Mouse (Mus musculus) heart, embryonic 16.5 days (tissue): ENCODE results near the gene Hapln4. TPM values are rescaled to one million over a fixed set of nuclear protein-coding genes. Genes with fewer than 3 reads are reported as not detected.

Experiments used
- ATAC-seq: fragments of 200-750 bp; cut with Nextera tagmentation; replicated peaks from 2 replicates; pipeline ENCODE4 v1.8.0; 2017; ENCODE audit warnings: moderate number of reproducible peaks; ENCODE audit not compliant: insufficient read depth, low FRiP score; ENCODE audit errors: extremely low read depth
- H3K27ac ChIP-seq: fragments of 300-500 bp; sonication (generic); 2 replicates; pipeline ENCODE4 v1.5.1; 2014; ENCODE audit warnings: mild to moderate bottlenecking, low read length, control low read depth, moderate library complexity
- H3K27me3 ChIP-seq: fragments of 300-500 bp; sonication (generic); 2 replicates; pipeline ENCODE4 v1.6.1; 2014; ENCODE audit warnings: low read length, mixed read lengths; ENCODE audit not compliant: control insufficient read depth, insufficient read depth
- H3K36me3 ChIP-seq: fragments of 300-500 bp; sonication (generic); 2 replicates; pipeline ENCODE4 v1.6.1; 2014; ENCODE audit not compliant: control insufficient read depth, insufficient read depth
- H3K4me1 ChIP-seq: fragments of 300-500 bp; sonication (generic); 2 replicates; pipeline ENCODE4 v1.6.1; 2014; ENCODE audit warnings: low read length, mixed read lengths; ENCODE audit not compliant: control insufficient read depth, insufficient read depth
- H3K4me2 ChIP-seq: fragments of 300-500 bp; sonication (generic); 2 replicates; pipeline ENCODE4 v1.6.1; 2014; ENCODE audit warnings: low read depth, mild to moderate bottlenecking, control low read depth, low read length
- H3K4me3 ChIP-seq: fragments of 300-500 bp; sonication (generic); 2 replicates; pipeline ENCODE4 v1.5.1; 2014; ENCODE audit warnings: mild to moderate bottlenecking, control low read depth, low read length
- H3K9ac ChIP-seq: fragments of 300-500 bp; sonication (generic); 2 replicates; pipeline ENCODE4 v1.6.1; 2014; ENCODE audit warnings: low read length, control low read depth
- H3K9me3 ChIP-seq: fragments of 300-500 bp; sonication (generic); replicated peaks from 2 replicates; pipeline ENCODE4 v1.6.1; 2016; ENCODE audit warnings: low read length; ENCODE audit not compliant: control insufficient read depth
- whole genome bisulfite sequencing: fragments of 180-500 bp; shearing (Covaris S2); extraction: QIAGEN DNeasy Blood & Tissue Kit; methylation state at CpG from one replicate; pipeline ENCODE4 v1.1.7; 2014; 5-methylcytosine and 5-hydroxymethylcytosine counted together
- polyA plus RNA-seq: library from polyadenylated mRNA; unstranded; fragments of >200 nt; fragmentation: Nextera tagmentation; extraction: Ambion mirVana; gene quantifications from 2 replicates; pipeline ENCODE4 v1.2.1, GENCODE M21; 2015

Hapln4 gene
- polyA plus RNA-seq, 1 experiment from 2014 or later, result not detected

DNA sequence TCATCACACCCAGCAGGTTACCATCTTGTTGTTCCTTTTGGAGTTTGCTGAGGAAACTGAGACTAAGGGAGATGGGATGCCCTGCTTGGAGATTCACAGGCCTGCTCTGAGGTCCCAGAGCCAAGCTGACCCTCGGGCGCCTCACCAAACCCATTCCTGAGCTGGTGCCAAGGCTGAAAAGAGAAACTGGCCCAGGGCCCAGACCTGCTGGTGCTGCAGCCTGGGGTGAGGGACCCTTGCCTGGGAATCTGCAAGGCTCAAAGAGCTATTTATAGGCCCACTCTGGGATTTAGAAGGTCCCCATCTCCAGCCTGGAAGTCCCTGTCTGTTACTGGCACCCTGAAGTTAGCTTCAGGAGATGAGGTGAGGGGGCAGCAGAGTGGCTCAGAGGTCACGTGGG is 45.2 kb downstream of the Hapln4 start:
- peak overlapping the region; percentile 15; the same call in 1 of the 2 replicates for H3K4me2 ChIP-seq
- peaks cover 4% of the 10 kb centered on the region for H3K27me3 ChIP-seq
- H3K4me3 ChIP-seq, result no peak overlapping the region
- no peak overlapping the region for H3K9ac ChIP-seq
- no peaks in the 10 kb centered on the region for H3K9me3 ChIP-seq
- WGBS, result 21% methylated on average over 3 of the region's 3 CpGs
- peak; percentile 79 for ATAC-seq
- peak overlapping the region; percentile 90 for H3K27ac ChIP-seq
- H3K4me1 ChIP-seq, result peaks cover 24% of the 10 kb centered on the region
- peaks cover 6% of the 10 kb centered on the region; the same call in 1 of the 2 replicates for H3K36me3 ChIP-seq

DNA sequence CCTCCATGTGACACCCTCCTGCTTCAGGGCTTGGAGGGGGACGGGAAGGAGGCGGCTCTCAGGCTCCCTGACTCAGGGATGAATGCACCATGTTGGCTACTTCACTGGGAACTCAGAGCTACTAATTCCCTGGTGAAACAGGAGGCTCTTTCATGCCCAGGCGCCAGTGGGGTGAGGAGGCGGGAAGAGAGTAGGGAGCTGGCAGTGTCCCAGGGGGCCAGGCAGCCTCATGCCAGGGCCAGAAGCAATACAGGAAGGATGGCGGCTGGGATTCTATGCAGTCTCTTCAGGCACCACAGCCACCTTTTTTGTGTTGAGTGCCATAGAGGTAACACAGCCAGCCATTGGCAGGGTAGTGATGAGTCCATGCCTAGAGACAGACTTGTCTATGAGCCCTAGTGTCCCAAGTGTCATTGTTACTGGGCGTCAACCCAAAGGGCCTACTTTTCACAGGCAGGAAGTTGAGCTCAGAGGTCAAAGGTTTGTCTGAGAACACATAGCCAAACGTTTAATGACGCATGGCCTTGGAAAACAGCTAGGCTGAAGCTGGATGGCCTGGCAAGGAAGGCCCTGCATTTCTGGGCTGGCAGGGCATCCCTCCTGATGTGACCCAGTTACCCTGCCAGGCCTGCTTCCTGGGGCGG is 46.2 kb downstream of the Hapln4 start:
- Histone ChIP-seq H3K9ac (no peak overlapping the region; the same call in 1 of the 2 replicates), H3K27me3 (no peaks in the 10 kb centered on the region; the same call in none of the 2 replicates), H3K4me3 (no peak overlapping the region), H3K4me2 (no peak overlapping the region; the same call in 1 of the 2 replicates), H3K36me3 (peaks cover 14% of the 10 kb centered on the region), H3K9me3 (no peaks in the 10 kb centered on the region), H3K27ac (peak overlapping the region; percentile 90), H3K4me1 (peaks cover 24% of the 10 kb centered on the region)
- 0 out of 2 replicates have a peak, but pooled peaks have one; percentile 16 for ATAC-seq
- 48% methylated on average over 9 of the region's 9 CpGs for WGBS

DNA sequence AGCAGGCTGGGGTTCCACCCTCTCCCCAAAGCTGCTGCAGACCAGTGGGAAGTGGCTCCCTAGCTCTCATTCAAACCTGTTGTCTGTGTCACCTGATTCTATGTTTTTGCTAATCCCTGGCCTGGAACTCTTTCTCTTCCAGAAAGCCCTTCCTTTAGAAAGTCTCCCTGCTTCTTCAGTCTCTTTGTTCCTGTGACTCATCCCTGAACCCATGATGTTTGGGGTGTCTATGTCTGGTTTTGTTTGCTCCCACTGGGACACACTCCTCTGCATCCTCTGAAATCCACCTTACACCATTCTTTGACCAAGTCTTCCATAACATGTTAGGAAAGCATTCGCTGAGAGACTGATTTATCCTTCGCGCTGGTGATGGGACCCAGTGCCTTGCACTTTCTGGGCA is 46.8 kb downstream of the Hapln4 start:
- Histone ChIP-seq H3K9ac (no peak overlapping the region), H3K9me3 (no peaks in the 10 kb centered on the region), H3K4me1 (peaks cover 30% of the 10 kb centered on the region), H3K4me2 (no peak overlapping the region), H3K4me3 (no peak overlapping the region), H3K27ac (peak overlapping the region; percentile 90), H3K27me3 (no peaks in the 10 kb centered on the region; the same call in 1 of the 2 replicates), H3K36me3 (peaks cover 21% of the 10 kb centered on the region)
- 81% methylated on average over 3 of the region's 3 CpGs for WGBS
- ATAC-seq, result no peak

DNA sequence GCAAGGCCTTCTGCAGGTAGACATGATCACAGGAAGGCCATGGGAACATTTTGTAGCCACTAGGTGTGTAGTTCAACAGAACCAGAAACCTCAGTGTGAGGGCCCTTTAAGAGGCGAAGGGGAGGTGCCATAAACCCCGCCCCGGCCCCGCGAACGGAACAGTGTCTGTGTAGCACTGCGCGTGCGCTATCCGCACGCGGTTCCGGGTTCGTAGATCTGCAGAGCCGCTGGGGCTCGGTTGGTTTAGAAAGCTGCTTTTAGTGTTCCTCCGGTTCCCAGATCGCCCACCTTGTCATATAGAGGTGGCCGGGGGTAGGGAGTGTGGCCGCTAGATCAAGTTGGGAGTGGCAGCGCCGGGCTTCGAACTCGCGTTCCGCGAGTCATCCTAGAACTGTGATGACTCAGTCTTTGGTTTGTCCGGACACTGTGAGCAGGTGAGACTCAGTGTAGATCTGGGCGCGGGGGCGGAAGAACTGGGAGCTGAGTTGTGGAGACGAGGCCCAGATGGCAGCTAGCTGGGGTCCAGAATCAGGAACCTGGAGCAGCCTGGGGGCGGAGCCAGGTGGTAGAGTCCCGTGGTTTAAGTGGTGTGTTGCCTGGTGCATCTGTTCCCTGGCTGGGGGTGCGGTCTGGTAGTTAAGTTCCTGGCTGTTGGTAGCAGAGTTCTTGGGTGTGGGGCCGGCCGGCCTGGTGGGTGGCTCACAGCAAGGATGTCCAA is 48.1 kb downstream of the Hapln4 start, which contains the start of gene Nr2c2ap:
Gene Nr2c2ap (plus strand): TSS at position 168 of the 718 bp plus-strand sequence.
- H3K9me3 ChIP-seq, result no peaks in the 10 kb centered on the region
- peak within 1 kb of the TSS; percentile 70 for H3K9ac ChIP-seq
- peak; percentile 58 for ATAC-seq
- H3K27me3 ChIP-seq, result no peaks in the 10 kb centered on the region
- H3K4me3 ChIP-seq, result peak within 1 kb of the TSS; percentile 70
- peak within 1 kb of the TSS; percentile 88 for H3K4me2 ChIP-seq
- 2% methylated on average over 37 of the region's 37 CpGs for WGBS
- peaks cover 36% of the 10 kb centered on the region for H3K4me1 ChIP-seq
- H3K27ac ChIP-seq, result peak within 1 kb of the TSS; percentile 15
- peaks cover 30% of the 10 kb centered on the region for H3K36me3 ChIP-seq

DNA sequence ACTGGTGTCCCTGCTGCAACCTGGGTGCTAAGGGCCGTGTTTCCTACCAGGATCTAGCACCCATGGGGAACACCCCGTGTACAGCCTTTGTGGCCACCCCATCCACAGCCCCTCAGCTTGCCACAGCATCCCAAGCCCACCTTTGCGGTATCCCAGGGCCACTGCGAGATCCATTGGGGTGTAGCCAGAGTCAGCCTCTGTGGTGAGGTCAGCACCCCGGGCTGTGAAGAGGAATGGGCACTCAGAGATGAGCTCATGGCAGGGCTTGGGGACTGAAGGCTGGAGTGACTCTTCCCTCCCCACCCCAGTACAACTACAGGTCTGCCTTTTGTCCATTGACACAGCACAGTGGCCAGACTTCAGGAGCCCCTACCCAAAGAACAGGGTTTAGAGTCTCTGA is 50.8 kb downstream of the Hapln4 start:
- H3K36me3 ChIP-seq, result peaks cover 30% of the 10 kb centered on the region
- WGBS, result 94% methylated on average over 5 of the region's 5 CpGs
- H3K4me1 ChIP-seq, result peaks cover 37% of the 10 kb centered on the region

DNA sequence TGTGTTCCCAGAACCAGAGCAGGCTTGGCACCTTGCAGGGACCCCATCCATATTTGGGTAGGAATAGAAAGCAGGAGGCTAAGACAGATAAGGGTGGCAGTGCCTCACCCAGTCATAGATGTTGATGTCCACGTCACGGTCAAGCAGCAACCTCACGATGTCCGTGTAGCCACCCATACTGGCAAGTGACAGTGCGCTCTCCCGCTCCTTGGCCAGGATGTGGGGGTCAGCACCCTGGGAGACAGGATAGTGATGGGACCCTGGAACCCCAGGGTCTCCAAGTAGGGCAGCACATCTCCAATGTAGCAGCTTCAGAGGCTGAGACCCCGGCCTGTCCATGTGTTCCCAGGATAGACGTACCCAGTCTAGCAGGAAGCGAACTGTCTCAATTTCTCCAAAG is 51.7 kb downstream of the Hapln4 start:
- WGBS, result 69% methylated on average over 9 of the region's 9 CpGs
- Histone ChIP-seq H3K4me1 (peaks cover 29% of the 10 kb centered on the region), H3K4me3 (no peak overlapping the region), H3K36me3 (peaks cover 30% of the 10 kb centered on the region), H3K27ac (peak overlapping the region; percentile 66), H3K4me2 (no peak overlapping the region), H3K27me3 (no peaks in the 10 kb centered on the region), H3K9me3 (no peaks in the 10 kb centered on the region), H3K9ac (no peak overlapping the region)
- no peak for ATAC-seq

More for the DNA sequence above, 50.8 kb downstream of the Hapln4 start:
- ATAC-seq, result no peak
- H3K27ac ChIP-seq, result no peak overlapping the region
- H3K9me3 ChIP-seq, result no peaks in the 10 kb centered on the region
- no peak overlapping the region for H3K4me2 ChIP-seq
- no peaks in the 10 kb centered on the region for H3K27me3 ChIP-seq
- no peak overlapping the region for H3K9ac ChIP-seq
- H3K4me3 ChIP-seq, result no peak overlapping the region

DNA sequence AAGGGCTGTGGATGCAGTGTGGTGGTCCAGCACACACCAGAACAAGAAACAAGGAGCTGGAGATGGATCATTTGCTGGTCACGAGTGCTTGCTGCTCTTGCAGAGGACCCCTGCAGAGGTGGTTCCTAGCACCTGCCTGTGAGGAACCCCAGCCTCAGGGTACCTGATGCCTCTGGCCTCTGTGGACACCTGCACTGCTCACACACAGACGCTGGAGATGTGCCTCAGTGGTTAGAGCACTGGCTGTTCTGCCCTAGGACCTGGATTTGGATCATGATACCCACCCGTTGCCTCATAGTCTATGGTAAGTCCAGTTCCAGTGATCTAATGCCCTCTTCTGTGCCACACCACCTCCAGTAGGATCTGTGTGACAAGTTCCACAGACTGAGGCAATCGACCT is 53.3 kb downstream of the Hapln4 start:
- Histone ChIP-seq H3K27me3 (no peaks in the 10 kb centered on the region), H3K36me3 (peaks cover 30% of the 10 kb centered on the region), H3K4me1 (peaks cover 31% of the 10 kb centered on the region), H3K9ac (no peak overlapping the region), H3K9me3 (no peaks in the 10 kb centered on the region), H3K4me3 (no peak overlapping the region), H3K4me2 (no peak overlapping the region), H3K27ac (no peak overlapping the region)
- no peak for ATAC-seq
- 84% methylated on average over 4 of the region's 4 CpGs for whole genome bisulfite sequencing

DNA sequence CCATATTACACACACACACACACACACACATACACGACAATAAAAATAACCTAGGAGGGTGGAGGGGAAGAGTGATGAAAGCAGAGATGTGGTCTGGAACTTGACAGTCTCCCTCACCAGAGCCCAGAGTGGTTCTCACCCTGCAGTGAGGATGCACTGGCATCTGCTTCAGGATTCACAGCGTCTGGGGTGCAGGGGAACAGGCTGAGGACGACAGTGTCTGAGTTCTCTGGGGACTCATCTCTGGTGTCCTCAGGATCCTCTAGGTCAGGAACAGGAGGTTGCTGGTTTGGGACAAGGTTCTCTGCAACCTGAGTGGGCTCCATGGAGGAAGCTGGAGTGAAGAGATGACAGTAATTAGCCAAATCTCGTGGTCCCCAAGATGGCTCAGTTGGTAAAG is 54.6 kb downstream of the Hapln4 start:
- Histone ChIP-seq H3K27me3 (no peaks in the 10 kb centered on the region), H3K9ac (peak overlapping the region; percentile 86), H3K36me3 (peaks cover 26% of the 10 kb centered on the region), H3K9me3 (no peaks in the 10 kb centered on the region), H3K4me1 (peaks cover 29% of the 10 kb centered on the region), H3K4me2 (peak overlapping the region; percentile 80), H3K4me3 (peak overlapping the region; percentile 74), H3K27ac (peak overlapping the region; percentile 88)
- WGBS, result 68% methylated on average over 4 of the region's 4 CpGs
- ATAC-seq, result no peak
